Mouse (Mus musculus): ENCODE measurements around the gene Fdx1.

Gene Fdx1

GRCm38 (mm10) chr9:51961190-51961909, 2.0 kb downstream of the Fdx1 start:
- DNase-seq (ENCODE audit: low read depth) = no peak

DNA sequence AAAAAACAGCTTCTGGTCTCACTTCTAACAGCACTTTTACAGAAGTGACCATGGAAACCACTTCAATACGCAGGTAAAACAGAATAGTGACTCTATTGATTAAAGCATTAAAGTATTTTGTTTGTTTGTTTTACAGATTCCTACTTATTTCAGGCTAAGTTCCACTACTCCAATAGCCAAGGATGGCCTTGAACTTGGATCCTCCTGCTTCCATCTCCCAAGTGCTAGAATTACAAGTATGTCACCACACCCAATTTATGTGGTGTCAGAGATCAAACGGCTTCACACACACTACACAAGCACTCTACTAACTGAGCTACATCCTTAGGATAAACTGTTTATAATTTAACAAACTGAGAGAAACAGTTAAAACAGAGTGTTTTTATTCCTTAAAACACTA, 3.0 kb downstream of the Fdx1 start:
- DNase-seq (ENCODE audit: low read depth) = no peak

- DNase-seq (ENCODE audit: low read depth) = no peak
Measured at GRCm38 (mm10) chr9:51958981-51959380, 4.4 kb downstream of the Fdx1 start.

DNA sequence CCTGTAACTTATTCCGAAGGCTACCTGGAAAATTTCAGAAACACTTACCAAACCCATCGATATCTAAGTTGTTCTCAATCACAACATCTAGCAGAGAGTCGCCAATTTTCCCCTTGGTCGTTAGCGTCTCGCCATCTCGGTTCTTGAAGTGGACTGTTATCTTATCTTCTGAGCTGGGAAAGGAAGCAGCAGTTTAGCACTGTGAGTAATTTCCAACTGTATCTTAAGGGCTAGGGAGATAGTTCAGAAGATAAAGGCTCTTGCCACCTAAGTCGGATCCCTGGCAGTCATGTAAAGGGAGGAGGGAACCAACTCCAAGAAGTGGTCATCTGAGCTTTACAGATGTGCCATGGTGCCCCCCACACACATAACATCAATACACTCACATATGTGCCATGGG, 6.3 kb downstream of the Fdx1 start:
- DNase-seq (ENCODE audit: low read depth) = no peak

- DNase-seq (ENCODE audit: low read depth) = no peak
Measured at GRCm38 (mm10) chr9:51956484-51956883, 6.9 kb downstream of the Fdx1 start.

GRCm38 (mm10) chr9:51951337-51951736, 12.0 kb downstream of the Fdx1 start:
- peak; percentile 12 for DNase-seq (ENCODE audit: low read depth)

DNA sequence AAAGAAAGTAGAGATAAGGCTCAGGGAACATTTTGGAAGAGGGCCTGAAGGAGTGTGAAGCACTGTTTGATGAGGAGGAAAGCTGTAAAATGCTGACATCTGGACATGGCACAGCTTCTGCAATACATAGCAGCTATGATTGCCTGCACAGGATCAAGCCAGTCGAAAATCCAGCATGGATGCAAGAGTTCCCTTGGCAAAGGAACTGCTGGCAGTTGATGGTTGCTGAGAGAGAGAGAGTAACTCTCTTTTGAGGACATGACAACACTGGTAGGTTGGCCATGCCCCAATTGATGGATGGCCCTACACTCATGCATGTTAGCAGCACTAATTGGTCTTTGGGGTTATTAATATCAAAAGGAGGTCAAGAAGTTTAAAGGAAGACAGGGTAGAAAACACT, 12.7 kb downstream of the Fdx1 start:
- DNase-seq (ENCODE audit: low read depth) = no peak

DNA sequence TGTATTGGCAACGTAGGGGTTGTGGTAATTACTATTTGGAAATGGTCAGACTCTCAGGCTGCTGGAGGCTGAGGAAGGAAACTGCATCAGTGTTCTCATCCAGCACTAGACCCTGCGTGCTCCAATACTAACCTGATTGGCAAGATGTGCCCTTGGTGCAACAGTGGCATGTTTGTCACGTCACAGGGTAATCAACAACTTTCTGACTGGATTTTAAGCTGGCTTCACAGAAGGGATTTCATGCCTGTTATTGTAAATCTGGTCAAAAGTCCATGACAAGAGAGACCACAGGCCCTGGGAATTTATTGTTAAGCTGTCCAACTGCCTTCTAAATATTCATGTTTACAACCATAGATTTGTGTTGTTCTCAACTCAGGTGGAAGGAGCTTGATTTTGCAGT, 13.1 kb downstream of the Fdx1 start:
- DNase-seq (ENCODE audit: low read depth) = no peak

DNA sequence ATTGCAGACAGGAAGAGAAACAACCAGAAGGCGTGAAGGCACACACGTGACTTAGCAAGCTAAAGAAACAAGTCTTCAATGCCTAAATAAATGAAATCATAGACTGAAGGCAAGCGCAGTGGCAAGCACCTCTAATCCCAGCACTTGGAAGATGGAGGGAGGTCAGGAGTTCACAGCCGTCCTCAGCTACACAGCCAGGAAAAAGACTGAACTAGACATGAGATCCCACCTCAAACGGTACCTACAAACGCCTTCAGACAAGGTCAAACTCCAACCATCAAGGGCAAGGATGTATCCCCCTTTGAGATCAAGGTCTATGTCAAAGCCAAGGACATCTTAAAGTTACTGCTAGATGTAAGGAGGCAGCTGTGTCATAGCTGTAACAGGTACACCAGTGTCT, 19.4 kb downstream of the Fdx1 start:
- no peak for DNase-seq (ENCODE audit: low read depth)

GRCm38 (mm10) chr9:51934641-51935040, 28.7 kb downstream of the Fdx1 start:
- DNase-seq (ENCODE audit: low read depth) = no peak

GRCm38 (mm10) chr9:51931997-51932396, 31.4 kb downstream of the Fdx1 start:
- no peak for DNase-seq (ENCODE audit: low read depth)

DNA sequence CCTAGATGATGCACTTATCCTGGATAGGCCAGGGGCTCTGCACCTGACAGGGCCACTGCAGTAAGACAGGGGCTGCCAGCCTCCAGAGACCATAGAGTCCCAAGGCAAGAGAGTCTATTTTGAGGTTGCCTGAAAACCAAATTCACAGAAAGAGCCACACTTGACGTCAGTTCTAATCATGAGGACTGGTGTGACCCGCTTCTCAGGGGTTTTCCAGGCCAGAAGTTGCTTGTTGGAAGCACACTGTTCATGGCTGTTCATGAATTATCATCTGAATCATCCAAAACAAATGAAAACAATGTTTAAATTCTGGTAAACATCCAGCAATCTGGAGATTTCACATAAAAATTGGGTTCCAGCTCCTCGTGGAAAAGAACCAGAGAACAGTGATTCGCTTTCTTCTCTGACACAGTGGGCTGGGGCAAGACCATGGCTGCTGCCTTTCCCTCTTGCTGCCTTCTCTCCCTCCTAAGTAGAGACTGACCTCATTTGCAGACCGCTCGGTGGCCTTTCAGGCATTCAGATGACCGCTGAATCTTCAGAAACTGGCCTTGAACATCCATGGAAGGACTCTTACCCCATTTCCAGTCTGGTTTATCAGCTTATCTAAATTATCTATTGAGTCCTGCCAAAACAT, 32.2 kb downstream of the Fdx1 start:
- DNase-seq (ENCODE audit: low read depth) = no peak

- DNase-seq (ENCODE audit: low read depth) = no peak
Measured at GRCm38 (mm10) chr9:51929972-51930371, 33.4 kb downstream of the Fdx1 start.

DNA sequence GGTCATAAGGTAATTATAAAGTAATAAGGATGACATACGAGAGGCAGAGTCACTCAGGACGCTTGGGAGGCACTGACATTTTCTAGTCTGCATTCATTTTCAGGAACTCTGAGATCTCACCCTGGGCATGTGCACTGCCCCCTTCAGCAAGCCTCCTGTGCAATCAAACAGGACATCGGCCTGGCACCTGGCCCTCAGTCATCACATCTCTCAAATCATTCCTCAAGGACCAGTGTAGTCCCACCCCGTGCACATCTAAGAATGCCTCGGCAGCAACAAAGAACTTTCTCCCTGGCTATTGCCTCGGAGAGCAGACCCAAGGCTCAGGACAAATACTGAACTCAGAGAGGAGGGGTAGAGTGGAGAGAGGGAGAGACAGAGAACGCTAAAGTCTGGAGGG, 34.7 kb downstream of the Fdx1 start:
- no peak for DNase-seq (ENCODE audit: low read depth)

- no peak for DNase-seq (ENCODE audit: low read depth)
Measured at GRCm38 (mm10) chr9:51928116-51928515, 35.2 kb downstream of the Fdx1 start.

DNA sequence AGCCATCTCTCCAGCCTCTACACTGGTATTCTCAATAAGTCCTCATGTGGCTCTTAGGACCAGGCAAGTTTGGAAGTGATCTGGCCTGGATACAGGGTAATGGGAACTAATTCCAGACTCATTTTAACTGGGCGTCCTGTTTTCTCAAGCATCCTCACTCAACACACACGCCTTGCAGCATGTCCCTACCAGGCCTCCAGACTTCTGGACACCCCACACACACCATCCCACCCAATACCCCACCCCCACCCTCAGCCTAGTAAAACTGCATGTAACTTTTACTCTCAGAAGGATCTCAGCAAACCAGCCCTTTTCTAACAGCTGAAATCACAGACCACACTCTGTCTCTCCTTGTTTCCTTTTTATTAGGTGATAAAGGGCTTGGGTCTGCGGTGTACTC, 35.7 kb downstream of the Fdx1 start:
- no peak for DNase-seq (ENCODE audit: low read depth)

DNA sequence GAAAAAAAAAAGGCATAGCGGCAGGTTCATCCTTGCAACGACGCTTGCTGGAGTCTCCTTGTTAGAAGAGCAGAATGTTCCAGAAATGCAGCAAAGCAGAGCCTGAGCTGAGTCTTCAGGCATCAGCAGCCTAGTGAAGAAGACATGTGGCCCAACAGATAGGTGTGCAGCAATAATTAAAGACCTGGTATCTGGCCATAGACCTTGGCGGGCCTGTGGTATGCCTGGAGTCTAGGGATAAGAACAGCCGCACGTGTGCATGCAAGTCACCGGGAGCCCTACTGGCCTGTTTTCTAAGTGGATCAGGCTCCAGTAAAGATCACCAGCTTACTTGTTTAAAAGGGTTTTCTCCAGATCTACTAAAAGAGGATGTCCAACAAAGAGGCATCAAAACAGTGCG, 36.7 kb downstream of the Fdx1 start:
- no peak for DNase-seq (ENCODE audit: low read depth)

DNA sequence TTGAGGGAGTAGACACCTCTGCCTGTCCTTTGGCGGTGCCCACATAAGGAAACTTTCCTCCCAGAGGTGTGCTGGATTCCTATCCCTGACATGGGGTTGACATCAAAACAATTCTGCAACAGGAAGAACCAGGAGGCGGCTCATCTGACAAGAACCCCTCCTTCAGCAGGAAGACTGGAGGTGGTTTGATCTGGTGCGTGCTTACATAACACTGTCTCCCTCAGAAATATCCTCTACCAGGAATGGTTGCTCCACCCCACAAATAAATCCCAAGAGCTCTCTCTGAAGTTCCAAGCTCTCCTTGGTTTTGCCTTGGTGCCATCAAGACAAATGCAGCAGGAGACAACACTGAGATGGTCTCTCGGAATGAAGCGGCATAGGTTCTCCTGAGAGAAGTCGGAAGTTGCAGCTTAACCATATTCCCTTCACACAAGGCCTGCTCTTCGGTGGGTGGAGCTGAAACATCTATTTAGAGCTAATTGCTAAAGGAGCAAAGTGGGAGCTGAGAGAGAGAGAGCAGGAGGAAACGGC, 38.7 kb downstream of the Fdx1 start:
- no peak for DNase-seq (ENCODE audit: low read depth)

DNA sequence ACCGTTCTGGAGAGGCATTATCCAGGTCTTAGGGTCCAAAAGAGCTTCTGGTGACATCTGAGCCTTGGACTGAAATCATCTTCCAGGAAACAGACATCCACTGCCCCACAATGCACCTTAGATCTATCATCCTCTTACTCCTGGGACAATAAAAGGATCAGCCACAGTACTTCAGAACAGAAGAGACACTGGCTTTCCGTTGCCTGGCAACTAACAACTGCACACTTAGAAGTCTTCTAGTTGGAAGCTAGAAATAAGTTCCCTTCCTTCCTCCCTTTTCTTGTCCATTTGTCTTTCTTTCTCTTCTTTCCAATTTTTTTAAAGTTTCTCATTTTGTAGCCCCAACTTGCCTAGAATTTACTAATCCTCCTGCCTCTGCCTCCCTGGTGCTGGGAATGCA, 40.6 kb downstream of the Fdx1 start:
- no peak for DNase-seq (ENCODE audit: low read depth)

DNA sequence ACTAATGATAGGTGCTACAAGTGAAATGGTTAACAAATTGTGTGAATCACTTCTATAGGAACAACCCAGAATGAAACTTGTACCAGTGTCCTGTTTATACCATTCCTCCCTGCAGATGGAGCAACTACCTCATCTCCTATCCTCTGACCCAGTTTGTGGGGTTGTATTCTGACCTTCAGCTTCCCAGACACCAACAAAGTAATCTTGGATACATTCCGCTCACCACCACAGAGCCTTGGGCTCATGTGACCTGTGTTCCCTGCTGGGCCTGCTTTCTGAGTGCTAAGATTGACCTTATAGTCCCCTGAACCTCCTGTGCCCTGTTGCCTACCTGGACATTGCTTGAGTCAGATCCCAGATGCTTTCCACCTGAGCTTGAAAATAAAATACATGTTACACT, 47.8 kb downstream of the Fdx1 start:
- DNase-seq (ENCODE audit: low read depth) = no peak

DNA sequence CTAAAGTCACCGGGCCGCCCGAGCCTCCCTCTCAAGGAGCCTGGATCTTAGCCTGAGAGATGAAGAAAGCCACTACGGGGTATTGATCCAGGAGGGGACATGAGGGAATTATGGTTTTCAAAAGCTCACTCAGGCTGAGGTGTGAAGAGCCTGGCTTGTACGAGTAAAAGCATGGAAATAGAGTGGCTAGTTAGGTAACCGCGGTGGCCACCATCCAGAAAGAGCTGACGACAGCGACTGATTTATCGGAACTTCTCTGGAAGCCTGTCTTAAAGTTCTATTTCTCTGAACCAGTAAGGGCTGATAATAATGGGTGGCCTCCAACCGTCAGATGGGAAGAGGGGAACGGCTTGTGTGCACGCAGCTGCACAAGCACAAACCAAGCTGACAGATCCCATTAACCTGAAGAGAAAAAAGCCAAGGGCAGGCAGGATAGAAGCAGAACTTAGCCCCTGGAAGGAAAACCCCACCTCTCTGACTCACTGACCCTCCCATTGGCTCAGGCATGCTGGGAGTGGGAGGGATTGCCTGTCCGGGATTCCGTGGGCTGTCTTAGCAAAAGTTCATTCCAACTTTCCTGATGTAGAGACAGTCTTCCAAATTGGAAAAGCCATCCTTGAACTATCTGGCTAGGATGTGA, 48.8 kb downstream of the Fdx1 start:
- no peak for DNase-seq (ENCODE audit: low read depth)

- peak; percentile 81 for DNase-seq (ENCODE audit: low read depth)
Measured at GRCm38 (mm10) chr9:51908838-51909237, 54.5 kb downstream of the Fdx1 start.

DNA sequence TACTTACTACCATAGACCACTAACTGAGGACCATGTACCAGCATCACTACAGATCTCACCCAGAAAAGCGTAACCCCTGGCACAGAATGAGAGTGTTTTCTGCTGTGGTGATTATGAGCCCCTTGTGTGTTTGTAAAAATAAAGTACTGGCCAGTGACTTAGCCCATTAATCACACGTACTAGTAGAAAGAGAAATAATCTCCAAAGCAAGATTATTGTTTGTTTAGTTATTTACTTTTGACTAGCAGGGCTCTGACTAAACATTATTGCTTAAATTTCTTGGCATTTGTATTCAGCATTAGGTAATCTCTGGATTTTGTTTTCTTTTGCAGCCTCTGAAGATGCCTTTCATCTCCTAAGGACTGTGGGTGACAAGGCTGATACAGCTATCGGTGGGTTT, 55.1 kb downstream of the Fdx1 start:
- no peak for DNase-seq (ENCODE audit: low read depth)

Data from naive thymus-derived CD4-positive, alpha-beta T cell, adult 2 months (primary cell).